Mouse (Mus musculus) liver, adult 2 months (tissue): Measurements from ENCODE around the gene E330021D16Rik.

Experiments used
- CTCF ChIP-seq: fragments of 200-500 bp; IDR thresholded peaks from 2 replicates; pipeline ENCODE4 v1.5.1; 2011; ENCODE audit warnings: low read depth, low read length, control low read depth
- POLR2A ChIP-seq: fragments of 200-500 bp; IDR thresholded peaks from 2 replicates; pipeline ENCODE4 v1.6.1; 2011; ENCODE audit warnings: low read length, control low read depth; ENCODE audit not compliant: insufficient read depth; ENCODE audit errors: extremely low read depth

DNA sequence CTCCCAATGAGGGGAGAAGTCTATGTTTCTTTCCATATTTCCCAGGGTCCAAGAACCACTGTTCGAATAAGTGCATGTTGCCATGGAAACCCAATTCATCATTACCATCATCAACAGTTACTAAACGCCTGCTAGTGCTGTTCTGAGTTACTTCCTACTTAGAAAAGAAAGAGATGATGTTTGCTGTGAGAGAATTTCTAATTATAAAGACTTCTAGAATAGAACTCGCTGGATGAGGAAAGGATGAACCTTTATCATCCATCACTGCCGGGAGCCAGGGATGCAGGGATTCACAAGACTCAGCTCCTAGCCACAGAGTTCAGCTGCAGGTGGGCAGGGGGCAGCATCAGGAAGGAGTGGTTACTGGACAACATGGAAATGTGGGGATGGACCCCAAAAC lies 51.4 kb downstream of the E330021D16Rik start:
- TF ChIP-seq CTCF (no peak), POLR2A (no peak)
